Mouse (Mus musculus) liver, postnatal 0 days (tissue): ENCODE measurements around the gene Gdpd1. TPM values are rescaled to one million over a fixed set of nuclear protein-coding genes. Genes with fewer than 3 reads are reported as not detected.
A peak's percentile ranks its signal among the peaks of the same experiment; 100 is the strongest.

Experiments
- ATAC-seq: fragments of 200-750 bp; cut with Nextera tagmentation; 2 replicates; pipeline ENCODE4 v1.8.0; 2017; ENCODE audit warnings: mild to moderate bottlenecking, moderate library complexity
- DNase-seq: peaks from one replicate; pipeline ENCODE4 v3.0.0-alpha.2; 2016
- H3K27ac ChIP-seq: fragments of 300-500 bp; sonication (generic); 2 replicates; pipeline ENCODE4 v1.5.1; 2014; ENCODE audit warnings: antibody characterized with exemption, moderate library complexity, mild to moderate bottlenecking, low read depth
- H3K27me3 ChIP-seq: fragments of 300-500 bp; sonication (generic); 2 replicates; pipeline ENCODE4 v1.6.1; 2014; ENCODE audit warnings: low read length, control low read depth, mixed read lengths; ENCODE audit not compliant: insufficient read depth
- H3K36me3 ChIP-seq: fragments of 300-500 bp; sonication (generic); replicated peaks from 2 replicates; pipeline ENCODE4 v1.6.1; 2014; ENCODE audit warnings: mild to moderate bottlenecking, control low read depth, low read length, moderate library complexity, mixed read lengths; ENCODE audit not compliant: insufficient read depth
- H3K4me1 ChIP-seq: fragments of 300-500 bp; sonication (generic); 2 replicates; pipeline ENCODE4 v1.6.1; 2014; ENCODE audit warnings: antibody characterized with exemption, mild to moderate bottlenecking, control low read depth; ENCODE audit not compliant: insufficient read depth
- H3K4me2 ChIP-seq: fragments of 300-500 bp; sonication (generic); 2 replicates; pipeline ENCODE4 v1.6.1; 2014; ENCODE audit warnings: low read depth, mild to moderate bottlenecking, low read length, moderate library complexity, mixed read lengths
- H3K4me3 ChIP-seq: fragments of 300-500 bp; sonication (generic); 2 replicates; pipeline ENCODE4 v1.5.1; 2014; ENCODE audit warnings: low read depth, low read length
- H3K9ac ChIP-seq: fragments of 300-500 bp; sonication (generic); replicated peaks from 2 replicates; pipeline ENCODE4 v1.6.1; 2014; ENCODE audit warnings: mild to moderate bottlenecking, moderate library complexity
- H3K9me3 ChIP-seq: fragments of 300-500 bp; sonication (generic); 2 replicates; pipeline ENCODE4 v1.6.1; 2016; ENCODE audit warnings: mild to moderate bottlenecking, control low read depth, low read length, mixed read lengths
- CTCF ChIP-seq: sonication (generic); IDR thresholded peaks from 2 replicates; pipeline ENCODE4 v1.5.1; 2016; ENCODE audit warnings: antibody characterized with exemption, low read depth
- EP300 ChIP-seq: IDR thresholded peaks from 2 replicates; pipeline ENCODE4 v1.6.1; 2016; ENCODE audit warnings: antibody characterized with exemption, low read depth, mild to moderate bottlenecking
- WGBS: fragments of 180-500 bp; shearing (Covaris S2); extraction: QIAGEN DNeasy Blood & Tissue Kit; methylation state at CpG from one replicate; pipeline ENCODE4 v1.1.7; 2014; ENCODE audit not compliant: insufficient replicate concordance; 5-methylcytosine and 5-hydroxymethylcytosine counted together
- polyA plus RNA-seq: library from polyadenylated mRNA; unstranded; fragments of >200 nt; fragmentation: Nextera tagmentation; extraction: Ambion mirVana; gene quantifications from 2 replicates; pipeline ENCODE4 v1.2.1, GENCODE M21; 2015

The Gdpd1 gene
- polyA plus RNA-seq, 1 experiment from 2014 or later = 2.7 TPM

DNA sequence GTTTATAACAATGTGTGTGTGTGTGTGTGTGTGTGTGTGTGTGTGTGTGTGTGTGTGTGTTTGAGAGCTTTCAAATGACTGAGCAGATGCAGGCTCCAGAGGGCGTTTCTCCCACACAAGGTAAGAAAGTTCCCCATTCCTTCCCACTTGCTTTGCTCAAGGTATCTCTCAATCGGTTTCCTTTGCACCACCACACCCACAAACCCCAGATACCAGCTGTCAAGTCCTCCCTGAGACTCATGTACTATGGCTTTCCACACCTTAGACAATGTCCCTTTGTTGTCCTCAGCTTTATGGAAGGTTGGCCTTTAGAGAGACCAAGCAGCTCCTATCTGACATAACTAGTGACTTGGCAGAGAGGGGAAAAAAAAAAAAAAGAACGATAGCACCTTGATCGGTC, 51.1 kb downstream of the Gdpd1 start:
- H3K27me3 ChIP-seq = no peaks in the 10 kb centered on the region
- H3K36me3 ChIP-seq = no peaks in the 10 kb centered on the region
- DNase-seq = no peak
- 0 out of 2 replicates have a peak, but pooled peaks cover 9% of the 10 kb centered on the region for H3K4me1 ChIP-seq
- ATAC-seq = no peak
- WGBS = 56% methylated on average over 4 of the region's 4 CpGs
- H3K9ac ChIP-seq = no peak overlapping the region
- H3K4me3 ChIP-seq = no peak overlapping the region
- H3K27ac ChIP-seq = no peak overlapping the region
- H3K4me2 ChIP-seq = no peak overlapping the region
- no peaks in the 10 kb centered on the region for H3K9me3 ChIP-seq
- no peak for TF ChIP-seq CTCF
- TF ChIP-seq EP300 = no peak

- H3K4me1 ChIP-seq = 0 out of 2 replicates have a peak, but pooled peaks cover 5% of the 10 kb centered on the region
- no peak for ATAC-seq
- TF ChIP-seq EP300 = no peak
- no peak for TF ChIP-seq CTCF
- H3K4me3 ChIP-seq = no peak overlapping the region
- no peak overlapping the region for H3K4me2 ChIP-seq
- no peak overlapping the region for H3K9ac ChIP-seq
- no peaks in the 10 kb centered on the region for H3K36me3 ChIP-seq
- no peaks in the 10 kb centered on the region for H3K9me3 ChIP-seq
- H3K27me3 ChIP-seq = no peaks in the 10 kb centered on the region
- no peak overlapping the region for H3K27ac ChIP-seq
- DNase-seq = no peak
Measured at GRCm38 (mm10) chr11:87021551-87021950, 52.3 kb downstream of the Gdpd1 start.

DNA sequence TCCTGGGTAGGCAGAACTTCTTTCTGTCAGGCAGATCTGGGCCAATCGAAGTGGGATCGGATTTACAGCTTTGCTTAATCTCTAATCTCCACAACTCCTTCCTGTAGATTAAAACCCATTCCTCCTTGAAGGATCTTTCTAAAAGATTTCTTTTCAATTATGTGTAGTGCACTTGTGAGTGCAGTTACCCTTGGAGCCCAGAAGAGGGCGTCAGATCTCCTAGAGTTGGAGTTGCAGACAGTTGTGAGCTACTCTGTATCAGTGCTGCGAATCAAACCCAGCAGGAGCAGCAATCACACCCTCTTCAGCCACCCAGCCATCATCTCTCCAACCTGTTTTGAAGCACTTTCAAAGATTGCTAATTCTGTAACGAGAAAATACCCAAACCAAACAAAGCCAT, 53.4 kb downstream of the Gdpd1 start:
- Histone ChIP-seq H3K9ac (no peak overlapping the region), H3K36me3 (no peaks in the 10 kb centered on the region), H3K9me3 (no peaks in the 10 kb centered on the region), H3K4me2 (no peak overlapping the region), H3K4me3 (no peak overlapping the region), H3K27ac (no peak overlapping the region), H3K4me1 (no peaks in the 10 kb centered on the region), H3K27me3 (no peaks in the 10 kb centered on the region)
- 74% methylated on average over 5 of the region's 5 CpGs for WGBS
- no peak for TF ChIP-seq EP300
- TF ChIP-seq CTCF = no peak
- DNase-seq (no peak), ATAC-seq (no peak)

- WGBS = 74% methylated on average over 8 of the region's 8 CpGs
- TF ChIP-seq CTCF (no peak), EP300 (no peak)
- ATAC-seq (no peak; the same call in 1 of the 2 replicates), DNase-seq (no peak)
- Histone ChIP-seq H3K4me1 (no peaks in the 10 kb centered on the region), H3K27me3 (no peaks in the 10 kb centered on the region), H3K9ac (no peak overlapping the region), H3K27ac (no peak overlapping the region), H3K4me2 (no peak overlapping the region), H3K4me3 (no peak overlapping the region), H3K9me3 (no peaks in the 10 kb centered on the region), H3K36me3 (no peaks in the 10 kb centered on the region)
Measured at GRCm38 (mm10) chr11:87019431-87019830, 54.4 kb downstream of the Gdpd1 start.

GRCm38 (mm10) chr11:87018081-87018480, 55.8 kb downstream of the Gdpd1 start:
- H3K36me3 ChIP-seq = no peaks in the 10 kb centered on the region
- no peaks in the 10 kb centered on the region for H3K9me3 ChIP-seq
- H3K9ac ChIP-seq = no peak overlapping the region
- DNase-seq (no peak), ATAC-seq (no peak)
- no peaks in the 10 kb centered on the region for H3K4me1 ChIP-seq
- no peak overlapping the region for H3K4me2 ChIP-seq
- 64% methylated on average over 4 of the region's 4 CpGs for WGBS
- H3K4me3 ChIP-seq = no peak overlapping the region
- no peak for TF ChIP-seq CTCF
- no peak for TF ChIP-seq EP300
- no peak overlapping the region for H3K27ac ChIP-seq
- no peaks in the 10 kb centered on the region for H3K27me3 ChIP-seq

- ATAC-seq (no peak), DNase-seq (no peak)
- no peak overlapping the region for H3K27ac ChIP-seq
- H3K27me3 ChIP-seq = no peaks in the 10 kb centered on the region
- TF ChIP-seq EP300 (no peak), CTCF (no peak)
- H3K9me3 ChIP-seq = no peaks in the 10 kb centered on the region
- 54% methylated on average over 3 of the region's 3 CpGs for WGBS
- no peak overlapping the region for H3K9ac ChIP-seq
- H3K4me2 ChIP-seq = no peak overlapping the region
- no peaks in the 10 kb centered on the region for H3K36me3 ChIP-seq
- H3K4me1 ChIP-seq = no peaks in the 10 kb centered on the region
- no peak overlapping the region for H3K4me3 ChIP-seq
Measured at GRCm38 (mm10) chr11:87015691-87016090, 58.2 kb downstream of the Gdpd1 start.

DNA sequence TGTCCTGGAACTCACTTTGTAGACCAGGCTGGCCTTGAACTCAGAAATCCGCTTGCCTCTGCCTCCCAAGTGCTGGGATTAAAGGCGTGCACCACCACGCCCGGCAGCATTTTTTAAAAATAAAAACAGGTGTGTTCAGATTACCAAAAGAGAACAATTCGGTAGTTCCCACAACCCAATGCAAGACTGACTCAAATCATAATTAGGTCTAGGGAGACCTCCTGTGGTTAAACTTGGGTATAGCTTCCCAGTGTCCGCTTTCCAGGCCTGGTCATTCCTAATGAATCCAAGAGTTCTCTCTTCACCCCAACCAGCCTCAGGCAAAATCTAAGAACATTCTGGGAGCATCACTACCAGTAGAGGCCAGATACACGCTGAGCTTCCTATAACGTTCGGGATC, 63.4 kb downstream of the Gdpd1 start:
- ATAC-seq (peak; percentile 56; the same call in 1 of the 2 replicates), DNase-seq (peak; percentile 29)
- H3K4me2 ChIP-seq = no peak overlapping the region
- H3K27ac ChIP-seq = no peak overlapping the region
- no peaks in the 10 kb centered on the region for H3K36me3 ChIP-seq
- no peaks in the 10 kb centered on the region for H3K4me1 ChIP-seq
- no peak overlapping the region for H3K9ac ChIP-seq
- H3K4me3 ChIP-seq = no peak overlapping the region
- whole genome bisulfite sequencing = 18% methylated on average over 9 of the region's 9 CpGs
- TF ChIP-seq CTCF (peak; percentile 78), EP300 (no peak)
- H3K27me3 ChIP-seq = no peaks in the 10 kb centered on the region
- H3K9me3 ChIP-seq = no peaks in the 10 kb centered on the region
